Mouse (Mus musculus) forebrain, embryonic 14.5 days (tissue): ENCODE data around the gene Ifngr2. TPM values are rescaled to one million over a fixed set of nuclear protein-coding genes. Genes with fewer than 3 reads are reported as not detected.

ENCODE experiments used
- ATAC-seq: fragments of 200-750 bp; cut with Nextera tagmentation; 2 replicates; pipeline ENCODE4 v1.8.0; 2017; ENCODE audit warnings: mild to moderate bottlenecking, moderate library complexity
- DNase-seq: peaks from one replicate; pipeline ENCODE4 v3.0.0-alpha.2; 2015; ENCODE audit warnings: low spot score
- H3K27ac ChIP-seq: fragments of 300-500 bp; sonication (generic); 2 replicates; pipeline ENCODE4 v1.5.1; 2014; ENCODE audit warnings: low read depth, mild to moderate bottlenecking, control low read depth, low read length, moderate library complexity
- H3K27me3 ChIP-seq: fragments of 300-500 bp; sonication (generic); replicated peaks from 2 replicates; pipeline ENCODE4 v1.6.1; 2014; ENCODE audit warnings: low read length, control low read depth, mixed read lengths; ENCODE audit not compliant: control insufficient read depth, insufficient read depth
- H3K36me3 ChIP-seq: fragments of 300-500 bp; sonication (generic); 2 replicates; pipeline ENCODE4 v1.6.1; 2014; ENCODE audit warnings: low read length, control low read depth; ENCODE audit not compliant: control insufficient read depth, insufficient read depth
- H3K4me1 ChIP-seq: fragments of 300-500 bp; sonication (generic); 2 replicates; pipeline ENCODE4 v1.6.1; 2014; ENCODE audit warnings: antibody characterized with exemption, low read length, control low read depth; ENCODE audit not compliant: control insufficient read depth, insufficient read depth
- H3K4me2 ChIP-seq: fragments of 300-500 bp; sonication (generic); 2 replicates; pipeline ENCODE4 v1.6.1; 2014; ENCODE audit warnings: mild to moderate bottlenecking, control low read depth, low read length
- H3K4me3 ChIP-seq: fragments of 300-500 bp; sonication (generic); 2 replicates; pipeline ENCODE4 v1.5.1; 2014; ENCODE audit warnings: low read depth, low read length, control low read depth
- H3K9ac ChIP-seq: fragments of 300-500 bp; sonication (generic); 2 replicates; pipeline ENCODE4 v1.6.1; 2014; ENCODE audit warnings: mild to moderate bottlenecking, low read length, control low read depth, moderate library complexity
- H3K9me3 ChIP-seq: fragments of 300-500 bp; sonication (generic); replicated peaks from 2 replicates; pipeline ENCODE4 v1.6.1; 2016; ENCODE audit warnings: low read length, control low read depth, mixed read lengths; ENCODE audit not compliant: control insufficient read depth
- WGBS: fragments of 180-500 bp; shearing (Covaris S2); extraction: QIAGEN DNeasy Blood & Tissue Kit; methylation state at CpG from one replicate; pipeline ENCODE4 v1.1.7; 2014; 5-methylcytosine and 5-hydroxymethylcytosine counted together
- polyA plus RNA-seq: library from polyadenylated mRNA; unstranded; fragments of >200 nt; fragmentation: Nextera tagmentation; extraction: Ambion mirVana; gene quantifications from 2 replicates; pipeline ENCODE4 v1.2.1, GENCODE M21; 2014

The Ifngr2 gene
- polyA plus RNA-seq, 1 experiment from 2014 or later, result 77.3 TPM

DNA sequence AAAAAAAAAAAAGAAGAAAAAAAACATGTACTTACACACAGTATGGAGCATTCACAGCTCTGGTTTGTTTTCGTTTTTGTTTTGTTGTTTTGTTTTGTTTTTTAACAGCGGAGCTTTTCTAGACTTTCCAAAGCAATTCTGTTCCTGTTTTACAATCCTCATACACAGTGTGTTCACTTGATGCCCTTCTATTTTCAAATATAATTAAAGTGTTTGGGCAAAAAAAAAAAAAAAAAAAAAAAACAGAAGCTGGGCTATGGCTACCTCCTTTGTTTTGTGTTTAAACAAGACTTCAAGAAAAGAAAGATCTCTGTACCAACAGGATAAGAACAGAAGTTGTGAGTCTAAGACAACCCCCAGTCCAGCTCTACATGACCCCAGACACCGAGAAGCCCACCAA lies 41.8 kb downstream of the Ifngr2 start:
- DNase-seq (no peak), ATAC-seq (no peak)
- H3K27ac ChIP-seq, result no peak overlapping the region
- no peak overlapping the region for H3K4me2 ChIP-seq
- no peak overlapping the region for H3K4me3 ChIP-seq
- no peaks in the 10 kb centered on the region for H3K4me1 ChIP-seq
- H3K9ac ChIP-seq, result no peak overlapping the region
- peaks cover 18% of the 10 kb centered on the region for H3K36me3 ChIP-seq
- 85% methylated on average over 3 of the region's 3 CpGs for WGBS
- H3K27me3 ChIP-seq, result no peaks in the 10 kb centered on the region
- H3K9me3 ChIP-seq, result no peaks in the 10 kb centered on the region

DNA sequence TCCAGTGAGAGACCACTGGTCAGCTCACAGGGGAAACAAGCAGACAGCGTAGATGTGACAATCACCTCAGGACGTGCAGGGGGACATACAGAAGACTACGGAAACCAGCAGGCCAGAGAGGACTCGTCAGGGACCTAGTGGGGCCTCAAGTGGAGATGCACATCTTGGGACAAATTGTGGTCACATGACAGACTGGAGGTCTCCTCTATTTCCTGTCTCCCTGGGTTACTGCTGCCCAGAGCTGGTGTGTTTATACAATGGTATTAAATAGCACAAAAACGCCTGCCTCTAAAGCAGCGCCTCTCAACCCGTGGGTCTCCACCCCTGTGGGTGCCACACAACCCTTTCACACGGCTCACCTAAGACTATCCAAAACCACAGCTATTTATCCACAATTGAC lies 45.3 kb downstream of the Ifngr2 start:
- ATAC-seq (no peak), DNase-seq (no peak)
- WGBS, result 72% methylated on average over 8 of the region's 8 CpGs
- H3K27me3 ChIP-seq, result no peaks in the 10 kb centered on the region
- H3K4me2 ChIP-seq, result no peak overlapping the region
- H3K36me3 ChIP-seq, result no peaks in the 10 kb centered on the region
- H3K4me1 ChIP-seq, result peaks cover 8% of the 10 kb centered on the region; the same call in 1 of the 2 replicates
- H3K4me3 ChIP-seq, result no peak overlapping the region
- no peak overlapping the region for H3K27ac ChIP-seq
- H3K9ac ChIP-seq, result no peak overlapping the region
- H3K9me3 ChIP-seq, result no peaks in the 10 kb centered on the region

DNA sequence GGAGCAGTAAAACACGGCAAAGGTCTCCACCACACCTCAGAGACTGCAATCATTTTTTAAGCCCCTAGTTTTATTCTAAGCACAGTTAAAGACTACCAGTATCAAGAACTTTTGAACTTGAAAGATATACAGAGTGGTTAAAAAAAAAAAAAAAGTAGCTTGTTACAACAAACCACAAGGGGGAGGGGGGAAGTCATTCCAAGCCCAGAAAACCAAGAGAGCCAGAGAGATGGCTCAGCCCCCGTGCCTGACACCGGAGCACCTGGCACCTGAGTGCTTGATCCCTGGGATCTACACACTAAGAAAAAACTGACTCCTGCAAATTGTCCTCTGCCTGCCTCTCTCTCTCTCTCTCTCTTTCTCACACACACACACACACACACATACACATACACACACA lies 46.4 kb downstream of the Ifngr2 start:
- no peak overlapping the region for H3K9ac ChIP-seq
- no peak for ATAC-seq
- 89% methylated on average over 3 of the region's 3 CpGs for WGBS

DNA sequence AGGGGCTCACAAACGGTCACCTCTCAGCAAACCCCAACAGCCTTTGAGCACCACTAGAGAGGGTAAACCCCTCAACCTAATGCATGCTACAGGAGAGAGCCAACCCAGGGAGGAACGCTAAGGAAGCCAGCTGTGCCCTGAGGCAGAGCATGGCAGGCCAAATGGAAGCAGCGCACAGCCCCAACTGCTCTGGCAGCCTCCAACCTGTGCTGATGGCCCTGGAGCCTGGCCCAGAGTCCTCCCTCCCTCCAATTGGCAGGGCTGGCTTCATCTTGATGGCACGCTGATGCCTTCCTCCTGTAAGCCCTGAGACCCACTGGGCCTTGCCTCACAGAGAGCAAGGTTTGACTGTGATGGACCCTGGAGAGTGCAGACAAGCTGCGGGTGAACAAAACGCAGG lies 48.2 kb downstream of the Ifngr2 start:
- peak; percentile 8; the same call in 1 of the 2 replicates for ATAC-seq
- Histone ChIP-seq H3K27me3 (no peaks in the 10 kb centered on the region), H3K4me1 (peaks cover 8% of the 10 kb centered on the region; the same call in 1 of the 2 replicates), H3K27ac (no peak overlapping the region), H3K36me3 (no peaks in the 10 kb centered on the region), H3K4me3 (no peak overlapping the region), H3K9me3 (no peaks in the 10 kb centered on the region), H3K9ac (peak overlapping the region; percentile 35), H3K4me2 (no peak overlapping the region)
- peak; percentile 61 for DNase-seq
- WGBS, result 64% methylated on average over 6 of the region's 6 CpGs

More for the DNA sequence above, 46.4 kb downstream of the Ifngr2 start:
- Histone ChIP-seq H3K27me3 (no peaks in the 10 kb centered on the region), H3K36me3 (no peaks in the 10 kb centered on the region), H3K4me1 (peaks cover 8% of the 10 kb centered on the region; the same call in 1 of the 2 replicates), H3K27ac (no peak overlapping the region), H3K9me3 (no peaks in the 10 kb centered on the region), H3K4me2 (no peak overlapping the region), H3K4me3 (no peak overlapping the region)
- no peak for DNase-seq

DNA sequence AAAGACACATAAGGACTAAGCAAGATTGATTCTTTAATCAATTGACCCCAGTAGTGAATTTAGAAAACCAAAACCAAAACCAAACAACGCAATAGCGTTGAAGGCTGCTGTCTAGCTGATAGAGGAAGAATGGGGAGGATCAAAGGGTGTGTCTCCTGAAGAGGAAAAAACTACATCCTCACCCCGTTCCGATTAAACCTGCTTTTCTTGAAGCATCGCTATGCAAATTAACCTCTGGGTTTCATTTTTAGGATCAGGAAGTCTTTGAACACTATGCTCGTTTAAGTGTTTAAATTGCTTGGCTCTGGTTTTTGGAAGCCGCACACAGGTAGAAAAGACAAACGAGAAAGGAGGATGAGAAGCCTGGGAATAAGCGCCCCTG lies 49.5 kb downstream of the Ifngr2 start:
- H3K4me3 ChIP-seq, result peak overlapping the region; percentile 82
- no peak for ATAC-seq
- no peaks in the 10 kb centered on the region for H3K36me3 ChIP-seq
- peak overlapping the region; percentile 78 for H3K4me2 ChIP-seq
- no peak for DNase-seq
- H3K27ac ChIP-seq, result no peak overlapping the region
- no peaks in the 10 kb centered on the region for H3K27me3 ChIP-seq
- peaks cover 8% of the 10 kb centered on the region; the same call in 1 of the 2 replicates for H3K4me1 ChIP-seq
- no peaks in the 10 kb centered on the region for H3K9me3 ChIP-seq
- WGBS, result 15% methylated on average over 9 of the region's 9 CpGs
- peak overlapping the region; percentile 82 for H3K9ac ChIP-seq

DNA sequence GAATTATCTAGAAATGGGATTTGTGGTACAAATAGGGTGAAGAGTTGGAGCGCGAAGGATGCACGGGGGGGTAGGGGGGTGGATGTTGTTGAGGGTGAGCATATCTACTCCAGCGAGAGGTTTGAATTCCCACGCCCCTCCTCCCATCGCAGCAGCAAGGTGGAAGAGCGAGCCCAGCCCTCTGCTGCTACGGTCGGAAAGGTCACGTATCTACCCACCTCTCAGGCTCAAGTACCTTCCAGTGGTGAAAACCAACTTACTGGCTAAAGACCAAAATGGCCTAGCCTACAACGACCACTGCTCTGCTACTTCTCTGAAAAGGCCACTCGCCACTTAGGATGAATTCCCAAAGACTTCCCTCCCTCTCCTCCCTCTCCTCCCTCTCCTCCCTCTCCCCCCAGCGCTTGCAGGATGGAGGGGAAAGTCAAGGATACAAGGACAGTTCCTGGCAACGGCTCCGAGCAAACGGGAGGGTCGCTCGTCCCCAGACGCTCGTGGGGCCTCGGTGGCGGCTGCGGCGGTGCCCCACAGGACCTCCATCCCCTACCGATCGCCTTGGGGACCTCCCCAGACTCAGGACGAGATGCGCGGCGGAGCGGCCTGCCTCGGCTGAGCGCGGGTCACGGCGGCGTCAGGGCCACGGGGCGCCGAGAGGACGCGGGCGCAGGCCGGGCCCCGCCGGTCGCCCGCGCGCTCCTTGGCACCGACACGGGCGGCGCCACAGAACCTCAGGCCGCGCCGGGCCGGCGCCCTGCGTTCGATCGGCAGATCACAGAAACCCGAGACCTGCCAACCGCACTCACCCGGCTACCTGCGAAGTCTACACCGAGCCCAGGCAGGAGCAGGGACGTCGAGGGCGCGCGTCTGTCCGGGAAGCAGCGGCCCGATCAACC lies 50.2 kb downstream of the Ifngr2 start:
- Histone ChIP-seq H3K9me3 (no peaks in the 10 kb centered on the region), H3K4me3 (peak overlapping the region; percentile 82), H3K4me1 (peaks cover 8% of the 10 kb centered on the region; the same call in 1 of the 2 replicates), H3K9ac (peak overlapping the region; percentile 82), H3K4me2 (peak overlapping the region; percentile 78), H3K36me3 (no peaks in the 10 kb centered on the region), H3K27ac (peak overlapping the region; percentile 52; the same call in 1 of the 2 replicates), H3K27me3 (no peaks in the 10 kb centered on the region)
- WGBS, result under 1% methylated on average over 74 of the region's 75 CpGs
- DNase-seq (peak; percentile 48), ATAC-seq (peak; percentile 0)

DNA sequence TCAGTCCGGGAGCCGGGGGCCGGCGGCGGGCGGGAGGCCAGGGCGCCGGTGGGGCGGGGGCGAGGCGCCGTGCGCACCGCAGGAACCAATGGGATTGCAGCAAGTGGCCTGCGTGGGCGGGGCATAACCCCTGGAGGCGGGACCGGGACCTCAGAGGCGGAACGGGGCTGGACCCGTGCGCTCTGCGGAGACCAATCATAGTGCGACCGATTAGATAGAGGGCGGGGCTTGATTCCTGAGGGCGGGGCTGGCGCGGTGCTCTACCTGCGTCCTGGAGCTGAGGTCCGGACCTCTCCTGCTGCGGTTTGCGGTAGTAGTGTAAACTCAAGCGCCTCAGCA lies 50.8 kb downstream of the Ifngr2 start, which contains the start of gene Tmem50b:
Gene Tmem50b (minus strand): TSS at position 129 of the 339 bp plus-strand sequence.
- ATAC-seq (peak; percentile 99), DNase-seq (peak; percentile 98)
- Histone ChIP-seq H3K4me2 (peak within 1 kb of the TSS; percentile 78), H3K27ac (peak within 1 kb of the TSS; percentile 52; the same call in 1 of the 2 replicates), H3K4me3 (peak within 1 kb of the TSS; percentile 82), H3K27me3 (no peaks in the 10 kb centered on the region), H3K9me3 (no peaks in the 10 kb centered on the region), H3K4me1 (peaks cover 8% of the 10 kb centered on the region; the same call in 1 of the 2 replicates), H3K36me3 (no peaks in the 10 kb centered on the region), H3K9ac (peak within 1 kb of the TSS; percentile 82)
- WGBS, result under 1% methylated on average over 34 of the region's 34 CpGs

DNA sequence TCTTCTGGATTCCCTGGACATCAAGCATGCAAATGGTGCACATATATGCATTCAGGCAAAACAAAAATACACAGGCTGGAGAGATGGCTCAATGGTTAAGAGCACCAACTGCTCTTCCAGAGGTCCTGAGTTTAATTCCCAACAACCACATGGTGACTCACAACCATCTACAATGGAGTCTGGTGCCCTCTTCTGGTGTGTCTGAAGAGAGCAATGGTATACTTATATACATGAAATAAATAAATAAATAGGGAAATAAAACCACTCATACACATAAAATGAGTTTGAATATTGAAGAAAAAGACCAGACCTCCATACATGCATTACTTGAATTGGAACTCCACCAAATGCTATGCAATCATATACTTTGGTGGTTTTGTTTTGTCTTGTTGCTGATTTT lies 52.4 kb downstream of the Ifngr2 start:
- Histone ChIP-seq H3K9ac (no peak overlapping the region), H3K36me3 (no peaks in the 10 kb centered on the region), H3K4me2 (no peak overlapping the region), H3K27ac (no peak overlapping the region), H3K27me3 (no peaks in the 10 kb centered on the region), H3K4me1 (peaks cover 8% of the 10 kb centered on the region; the same call in 1 of the 2 replicates), H3K4me3 (no peak overlapping the region), H3K9me3 (no peaks in the 10 kb centered on the region)
- no peak for ATAC-seq
- DNase-seq, result no peak

DNA sequence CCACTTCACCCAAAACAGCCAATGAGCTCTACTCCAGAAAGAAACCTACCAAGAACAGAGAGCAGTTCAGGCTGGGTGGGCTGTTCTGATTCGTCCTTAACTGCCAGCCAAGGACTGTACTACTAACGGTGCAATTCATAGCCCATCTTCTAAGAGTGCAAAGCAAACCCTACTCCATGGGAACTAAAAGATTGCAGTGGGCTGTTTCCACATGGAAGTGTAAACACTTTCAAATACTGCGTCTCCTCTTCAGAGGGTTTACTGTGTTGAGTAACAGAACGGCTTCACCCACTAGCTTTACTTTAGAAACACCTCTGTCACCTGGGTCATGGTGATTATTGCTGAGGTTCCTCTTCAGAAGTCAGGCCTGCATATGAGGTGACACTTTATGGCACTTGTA lies 54.2 kb downstream of the Ifngr2 start:
- no peaks in the 10 kb centered on the region for H3K27me3 ChIP-seq
- H3K9ac ChIP-seq, result no peak overlapping the region
- H3K4me1 ChIP-seq, result peaks cover 5% of the 10 kb centered on the region; the same call in 1 of the 2 replicates
- ATAC-seq (no peak), DNase-seq (no peak)
- H3K4me3 ChIP-seq, result no peak overlapping the region
- no peaks in the 10 kb centered on the region for H3K36me3 ChIP-seq
- H3K4me2 ChIP-seq, result no peak overlapping the region
- H3K27ac ChIP-seq, result no peak overlapping the region
- no peaks in the 10 kb centered on the region for H3K9me3 ChIP-seq
- WGBS, result 84% methylated on average over 4 of the region's 4 CpGs
